In the genomic region with DNA sequence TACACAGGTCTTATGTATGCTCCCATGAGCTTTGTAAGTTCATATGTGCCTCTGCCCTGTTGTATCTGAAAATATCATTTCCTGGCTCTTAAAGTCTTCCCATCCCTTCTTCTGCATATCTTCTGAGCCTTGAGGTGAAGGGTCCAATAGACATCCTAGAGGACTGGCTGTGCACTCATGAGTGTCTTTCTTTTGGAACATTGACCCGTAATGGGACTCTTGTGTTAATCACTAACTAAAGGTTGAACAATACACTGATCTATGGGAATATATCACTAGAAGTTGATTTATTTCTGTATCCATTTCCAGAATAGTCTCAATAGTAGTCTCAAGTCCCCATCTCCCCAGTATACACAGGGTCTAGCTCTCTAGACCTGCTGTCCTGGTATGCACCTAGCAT, we compare ENCODE assay signal across 30 mouse cellular contexts. TPM values are rescaled to one million over a fixed set of nuclear protein-coding genes. Genes with fewer than 3 reads are reported as not detected.
DNase-seq lines count a peak whose midpoint lies in the region; ATAC-seq and TF ChIP-seq lines count a peak whose summit lies in the region.
"Had no signal": no experiment of that assay in that cellular context is flagged by ENCODE, and none has a peak within 500 bp of the region (broad histone marks: within the 10 kb centered on the region; RNA-seq: fewer than 3 reads in every experiment).

No protein-coding gene starts in this region.

- WGBS in kidney, embryonic 15.5 days: 72% methylated on average over 1 of the region's 1 CpGs
- 58% methylated on average over 1 of the region's 1 CpGs for WGBS in kidney, postnatal 0 days

- no peaks in the 10 kb centered on the region for H3K27me3 ChIP-seq in kidney, embryonic 15.5 days
- no peaks in the 10 kb centered on the region for H3K27me3 ChIP-seq in kidney, postnatal 0 days (ENCODE audit: insufficient read depth, low read length)
- H3K27me3 ChIP-seq: CH12.LX; embryonic facial prominence, embryonic 13.5 days; forebrain, embryonic 12.5 days; forebrain, embryonic 15.5 days; hindbrain, embryonic 12.5 days; hindbrain, embryonic 15.5 days; Patski had no signal

- TF ChIP-seq CTCF in kidney, postnatal 0 days (IDR thresholded peaks at IDR 0.05; ENCODE audit: low read depth): no peak

- no peaks in the 10 kb centered on the region for H3K9me3 ChIP-seq in kidney, embryonic 15.5 days (replicated peaks)
- no peaks in the 10 kb centered on the region for H3K9me3 ChIP-seq in kidney, postnatal 0 days (replicated peaks; ENCODE audit: low read length)
- H3K9me3 ChIP-seq: embryonic facial prominence, embryonic 10.5 days; embryonic facial prominence, embryonic 13.5 days; forebrain, embryonic 12.5 days; forebrain, embryonic 15.5 days; G1E; hindbrain, embryonic 12.5 days; hindbrain, embryonic 15.5 days had no signal

- H3K4me3 ChIP-seq in kidney, embryonic 15.5 days (replicated peaks): no peak overlapping the region
- no peak overlapping the region for H3K4me3 ChIP-seq in kidney, postnatal 0 days (replicated peaks; ENCODE audit: low read depth, low read length)
- H3K4me3 ChIP-seq: embryonic facial prominence, embryonic 10.5 days; embryonic facial prominence, embryonic 13.5 days; erythroblast, embryonic 14.5 days; forebrain, embryonic 12.5 days; forebrain, embryonic 15.5 days; hindbrain, embryonic 12.5 days; hindbrain, embryonic 15.5 days had no signal

- no peak overlapping the region for H3K4me2 ChIP-seq in kidney, embryonic 15.5 days
- H3K4me2 ChIP-seq in kidney, postnatal 0 days (ENCODE audit: low read length): no peak overlapping the region
- H3K4me2 ChIP-seq: embryonic facial prominence, embryonic 13.5 days; forebrain, embryonic 12.5 days; forebrain, embryonic 15.5 days; heart, embryonic 11.5 days; hindbrain, embryonic 12.5 days; hindbrain, embryonic 15.5 days had no signal

- peaks cover 4% of the 10 kb centered on the region; the same call in 1 of the 2 replicates for H3K4me1 ChIP-seq in kidney, embryonic 15.5 days
- no peaks in the 10 kb centered on the region for H3K4me1 ChIP-seq in kidney, postnatal 0 days (replicated peaks; ENCODE audit: insufficient read depth, low read length)
- H3K4me1 ChIP-seq: embryonic facial prominence, embryonic 10.5 days; embryonic facial prominence, embryonic 13.5 days; forebrain, embryonic 12.5 days; forebrain, embryonic 15.5 days; hindbrain, embryonic 12.5 days; hindbrain, embryonic 15.5 days had no signal

- H3K27ac ChIP-seq in kidney, embryonic 15.5 days: no peak overlapping the region
- no peak overlapping the region for H3K27ac ChIP-seq in kidney, postnatal 0 days
- H3K27ac ChIP-seq: embryonic facial prominence, embryonic 10.5 days; embryonic facial prominence, embryonic 13.5 days; forebrain, embryonic 12.5 days; forebrain, embryonic 15.5 days; hindbrain, embryonic 12.5 days; hindbrain, embryonic 15.5 days had no signal

- 0 out of 2 replicates have a peak, but pooled peaks have one; percentile 42 for ATAC-seq in kidney, embryonic 15.5 days (replicated peaks; ENCODE audit: low FRiP score)
- ATAC-seq in kidney, postnatal 0 days (replicated peaks; ENCODE audit: low FRiP score, low read depth): 0 out of 2 replicates have a peak, but pooled peaks have one; percentile 40
- ATAC-seq: forebrain, embryonic 15.5 days; Patski had no signal

- DNase-seq in kidney, adult 11 months: peak; percentile 58
- no peak for DNase-seq in kidney, adult 18-20 months
- DNase-seq in kidney, adult 9 months: peak; percentile 88
- no peak for DNase-seq in kidney, postnatal 4 days
- no peak for DNase-seq in kidney, postnatal 0 days (ENCODE audit: low spot score)
- no peak for DNase-seq in layer of hippocampus, postnatal 10 days (ENCODE audit: low spot score in 2 of 2)
- DNase-seq: adrenal gland, postnatal 10 days; B cell, adult 2 months; cerebellum, adult 11-12 months; cerebellum, adult 8-10 months; cerebellum, postnatal 10 days; cerebellum, postnatal 36 days; embryo, embryonic 11 days; gastrocnemius, postnatal 25 days had no signal

- no peak overlapping the region for H3K9ac ChIP-seq in kidney, embryonic 15.5 days
- H3K9ac ChIP-seq in kidney, postnatal 0 days (ENCODE audit: low read depth, low read length): no peak overlapping the region
- H3K9ac ChIP-seq: embryonic facial prominence, embryonic 13.5 days; forebrain, embryonic 12.5 days; forebrain, embryonic 15.5 days; hindbrain, embryonic 12.5 days; hindbrain, embryonic 15.5 days had no signal

- peaks cover 99% of the 10 kb centered on the region for H3K36me3 ChIP-seq in kidney, embryonic 15.5 days
- H3K36me3 ChIP-seq in kidney, postnatal 0 days (ENCODE audit: insufficient read depth, low read length): peaks cover 80% of the 10 kb centered on the region

RNA-seq across cellular contexts. Expression of gene Slc5a11, which starts 29.7 kb away (rescaled TPM):
- 2.5 and 3.1 TPM in 2 replicates for polyA plus RNA-seq in kidney, embryonic 15.5 days (2015; fragmentation: Nextera tagmentation; extraction: Ambion mirVana)
- 7.2 and 8.8 TPM in 2 replicates for polyA plus RNA-seq in kidney, postnatal 0 days (2015; fragmentation: Nextera tagmentation; extraction: Ambion mirVana)
- under 1 TPM in 1 of 2 experiments, not detected in 1; 0.25 TPM for total RNA-seq in layer of hippocampus, postnatal 10 days (2021)
- total RNA-seq: adrenal gland, adult 18-20 months; adrenal gland, postnatal 10 days; G1E; gastrocnemius, adult 8-10 months; gastrocnemius, postnatal 25 days; heart, adult 8-10 months; heart, postnatal 25 days had no signal
- polyA plus RNA-seq: embryonic facial prominence, embryonic 13.5 days; erythroblast, embryonic 14.5 days; G1E; heart, embryonic 11.5 days; hindbrain, embryonic 12.5 days; Patski had no signal

Comparison
In these comparisons a context has a peak if more than half of its experiments do, and no peak if none do; other contexts are left out.
1. DNase-seq: peak in kidney, adult 11 months (single experiment) and kidney, adult 9 months (single experiment); none in kidney, adult 18-20 months (single experiment), kidney, postnatal 4 days (0 of 2), kidney, postnatal 0 days (single experiment) and layer of hippocampus, postnatal 10 days (0 of 2).